Mouse (Mus musculus): ENCODE results near the gene Phex. TPM values are rescaled to one million over a fixed set of nuclear protein-coding genes. Genes with fewer than 3 reads are reported as not detected.

The Phex gene
- under 1 TPM; 0.09 to 0.53 (median 0.27) TPM for total RNA-seq (2022)

- DNase-seq (ENCODE audit: low spot score in 2 of 2), result no peak
Measured at GRCm38 (mm10) chrX:157415212-157415611, at the start of gene Phex. Gene Phex (minus strand): TSS chrX:157415312.

GRCm38 (mm10) chrX:157462716-157463115 is 47.6 kb upstream of the Phex start:
- DNase-seq (ENCODE audit: low spot score in 2 of 2), result no peak

GRCm38 (mm10) chrX:157454430-157454829 is 39.3 kb upstream of the Phex start:
- DNase-seq (ENCODE audit: low spot score in 2 of 2), result peak; percentile 7 to 39

GRCm38 (mm10) chrX:157449000-157449399 is 33.9 kb upstream of the Phex start:
- DNase-seq (ENCODE audit: low spot score in 2 of 2), result no peak

GRCm38 (mm10) chrX:157447431-157447830 is 32.3 kb upstream of the Phex start:
- DNase-seq (ENCODE audit: low spot score in 2 of 2), result no peak

GRCm38 (mm10) chrX:157434768-157435167 is 19.7 kb upstream of the Phex start:
- DNase-seq (ENCODE audit: low spot score in 2 of 2), result no peak

GRCm38 (mm10) chrX:157419451-157419850 is 4.3 kb upstream of the Phex start:
- no peak for DNase-seq (ENCODE audit: low spot score in 2 of 2)

GRCm38 (mm10) chrX:157404919-157405318 is 10.2 kb downstream of the Phex start:
- DNase-seq (ENCODE audit: low spot score in 2 of 2), result no peak

- DNase-seq (ENCODE audit: low spot score in 2 of 2), result no peak
Measured at GRCm38 (mm10) chrX:157391241-157391640, 23.9 kb downstream of the Phex start.

GRCm38 (mm10) chrX:157390102-157390501 is 25.0 kb downstream of the Phex start:
- DNase-seq (ENCODE audit: low spot score in 2 of 2), result no peak

GRCm38 (mm10) chrX:157388419-157388818 is 26.7 kb downstream of the Phex start:
- DNase-seq (ENCODE audit: low spot score in 2 of 2), result peak; percentile 13 to 15

- DNase-seq (ENCODE audit: low spot score in 2 of 2), result no peak
Measured at GRCm38 (mm10) chrX:157387025-157387424, 28.1 kb downstream of the Phex start.

GRCm38 (mm10) chrX:157378822-157379221 is 36.3 kb downstream of the Phex start:
- no peak for DNase-seq (ENCODE audit: low spot score in 2 of 2)

GRCm38 (mm10) chrX:157377456-157377855 is 37.7 kb downstream of the Phex start:
- DNase-seq (ENCODE audit: low spot score in 2 of 2), result no peak

- no peak for DNase-seq (ENCODE audit: low spot score in 2 of 2)
Measured at GRCm38 (mm10) chrX:157373873-157374272, 41.2 kb downstream of the Phex start.

- DNase-seq (ENCODE audit: low spot score in 2 of 2), result no peak
Measured at GRCm38 (mm10) chrX:157369166-157369565, 45.9 kb downstream of the Phex start.

- DNase-seq (ENCODE audit: low spot score in 2 of 2), result no peak
Measured at GRCm38 (mm10) chrX:157355521-157355920, 59.6 kb downstream of the Phex start.

GRCm38 (mm10) chrX:157346201-157346600 is 68.9 kb downstream of the Phex start:
- no peak for DNase-seq (ENCODE audit: low spot score in 2 of 2)

- DNase-seq (ENCODE audit: low spot score in 2 of 2), result no peak
Measured at GRCm38 (mm10) chrX:157334726-157335125, 80.4 kb downstream of the Phex start.

- no peak for DNase-seq (ENCODE audit: low spot score in 2 of 2)
Measured at GRCm38 (mm10) chrX:157329821-157330220, 85.3 kb downstream of the Phex start.

GRCm38 (mm10) chrX:157328396-157328795 is 86.7 kb downstream of the Phex start:
- DNase-seq (ENCODE audit: low spot score in 2 of 2), result no peak

- DNase-seq (ENCODE audit: low spot score in 2 of 2), result no peak
Measured at GRCm38 (mm10) chrX:157327756-157328155, 87.4 kb downstream of the Phex start.

- no peak for DNase-seq (ENCODE audit: low spot score in 2 of 2)
Measured at GRCm38 (mm10) chrX:157324396-157324795, 90.7 kb downstream of the Phex start.

- no peak for DNase-seq (ENCODE audit: low spot score in 2 of 2)
Measured at GRCm38 (mm10) chrX:157310331-157310730, 104.8 kb downstream of the Phex start.
